Mouse (Mus musculus) layer of hippocampus, adult 11-12 months (tissue): ENCODE results near the gene Hscb.
"Not testable (repeated sequence)": the region's sequence is repeated elsewhere in the genome, so short reads cannot be mapped to it uniquely, and the experiment has no call there.

Experiments
- DNase-seq: peaks from one replicate; pipeline ENCODE4 v3.0.0; 2022; ENCODE audit warnings: low spot score

Gene Hscb

GRCm38 (mm10) chr5:110839678-110840365, at the start of gene Hscb, which contains the start of gene Chek2:
TSS of gene Hscb (minus strand) at chr5:110839777.
TSS of gene Chek2 (plus strand) at chr5:110839979.
- DNase-seq: peak; percentile 99

GRCm38 (mm10) chr5:110888596-110888995, 49.0 kb upstream of the Hscb start:
- no peak for DNase-seq

- peak; percentile 88 for DNase-seq
These were observed 40.2 kb upstream of the Hscb start, which contains the start of gene Ttc28 for GRCm38 (mm10) chr5:110879584-110880374. TSS of gene Ttc28 (plus strand) at chr5:110879803.

GRCm38 (mm10) chr5:110879042-110879441, 39.5 kb upstream of the Hscb start:
- no peak for DNase-seq

- DNase-seq: not testable (repeated sequence)
These were observed 38.9 kb upstream of the Hscb start for GRCm38 (mm10) chr5:110878526-110878925.

GRCm38 (mm10) chr5:110877666-110878505, 38.3 kb upstream of the Hscb start:
- DNase-seq: no peak

- DNase-seq: no peak
These were observed 35.7 kb upstream of the Hscb start for GRCm38 (mm10) chr5:110875286-110875685.

GRCm38 (mm10) chr5:110874711-110875110, 35.1 kb upstream of the Hscb start:
- DNase-seq: no peak

- DNase-seq: no peak
These were observed 33.6 kb upstream of the Hscb start for GRCm38 (mm10) chr5:110873160-110873559.

- no peak for DNase-seq
These were observed 29.7 kb upstream of the Hscb start for GRCm38 (mm10) chr5:110869242-110869669.

- DNase-seq: no peak
These were observed 28.9 kb upstream of the Hscb start for GRCm38 (mm10) chr5:110868460-110868859.

- DNase-seq: no peak
These were observed 20.9 kb upstream of the Hscb start for GRCm38 (mm10) chr5:110860445-110860844.

- DNase-seq: peak; percentile 47
These were observed 19.6 kb upstream of the Hscb start for GRCm38 (mm10) chr5:110859013-110859650.

GRCm38 (mm10) chr5:110857091-110857490, 17.5 kb upstream of the Hscb start:
- DNase-seq: no peak

GRCm38 (mm10) chr5:110852990-110853389, 13.4 kb upstream of the Hscb start:
- no peak for DNase-seq

GRCm38 (mm10) chr5:110841046-110841862, 1.7 kb upstream of the Hscb start:
- no peak for DNase-seq

- peak; percentile 41 for DNase-seq
These were observed 888 bp upstream of the Hscb start for GRCm38 (mm10) chr5:110840465-110840864.

GRCm38 (mm10) chr5:110839038-110839677, 419 bp downstream of the Hscb start:
- no peak for DNase-seq

- not testable (repeated sequence) for DNase-seq
These were observed 1.6 kb downstream of the Hscb start for GRCm38 (mm10) chr5:110838016-110838415.

- peak; percentile 41 for DNase-seq
These were observed 3.6 kb downstream of the Hscb start for GRCm38 (mm10) chr5:110835959-110836358.
